Mouse (Mus musculus): ENCODE results near the gene Tnfrsf9. TPM values are rescaled to one million over a fixed set of nuclear protein-coding genes. Genes with fewer than 3 reads are reported as not detected.

The Tnfrsf9 gene
- polyA plus RNA-seq, 1 experiment from 2014 or later, result 0.18 TPM

DNA sequence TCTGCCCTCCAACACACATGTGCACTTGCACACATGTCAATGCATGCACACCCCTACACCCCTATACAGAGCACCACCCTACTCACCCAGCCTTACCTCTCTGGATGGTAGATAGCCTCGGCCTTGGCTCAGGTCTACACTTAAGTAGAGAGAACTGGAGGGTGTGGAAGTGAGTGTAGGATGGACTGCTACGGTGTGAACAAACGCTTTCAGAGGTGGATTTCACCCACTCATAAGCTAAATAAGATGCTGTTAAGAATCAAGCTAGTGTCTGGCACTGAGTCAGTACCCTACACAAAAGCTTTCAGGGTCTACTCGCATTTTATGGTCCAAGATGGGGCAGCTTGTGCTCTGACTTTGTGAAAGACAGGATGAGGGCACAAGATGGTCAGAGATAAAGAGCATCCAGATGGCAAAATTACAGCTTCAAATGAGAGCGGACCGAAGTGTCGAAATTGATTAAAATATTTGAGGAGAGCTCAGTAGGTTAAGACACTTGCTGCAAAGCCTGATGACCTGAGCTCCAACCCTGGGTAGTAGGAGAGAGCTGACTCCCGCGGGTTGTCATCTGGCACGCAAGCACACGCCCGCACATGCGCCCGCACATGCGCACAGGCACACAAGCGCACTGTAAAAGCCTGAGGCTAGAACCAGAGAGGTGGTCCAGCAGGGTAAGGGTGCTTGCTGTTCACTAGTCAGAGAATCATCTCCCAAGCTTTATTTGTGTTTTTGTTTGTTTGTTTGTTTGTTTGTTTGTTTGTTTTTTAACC, 23.1 kb downstream of the Tnfrsf9 start:
- ATAC-seq (ENCODE audit: low FRiP score), result no peak
- Histone ChIP-seq H3K9ac (ENCODE audit: low read length) (no peak overlapping the region), H3K4me3 (ENCODE audit: low read depth, low read length) (no peak overlapping the region), H3K9me3 (ENCODE audit: control insufficient read depth, low read length) (no peaks in the 10 kb centered on the region), H3K27me3 (ENCODE audit: control insufficient read depth, insufficient read depth, low read length) (no peaks in the 10 kb centered on the region), H3K27ac (ENCODE audit: low read depth, low read length) (no peak overlapping the region), H3K4me1 (ENCODE audit: control insufficient read depth, insufficient read depth, low read length) (no peaks in the 10 kb centered on the region), H3K36me3 (ENCODE audit: control insufficient read depth, insufficient read depth, low read length) (no peaks in the 10 kb centered on the region), H3K4me2 (no peak overlapping the region; the same call in 1 of the 2 replicates)
- no peak for DNase-seq (ENCODE audit: low spot score, missing footprints)
- 75% methylated on average over 16 of the region's 16 CpGs for WGBS

DNA sequence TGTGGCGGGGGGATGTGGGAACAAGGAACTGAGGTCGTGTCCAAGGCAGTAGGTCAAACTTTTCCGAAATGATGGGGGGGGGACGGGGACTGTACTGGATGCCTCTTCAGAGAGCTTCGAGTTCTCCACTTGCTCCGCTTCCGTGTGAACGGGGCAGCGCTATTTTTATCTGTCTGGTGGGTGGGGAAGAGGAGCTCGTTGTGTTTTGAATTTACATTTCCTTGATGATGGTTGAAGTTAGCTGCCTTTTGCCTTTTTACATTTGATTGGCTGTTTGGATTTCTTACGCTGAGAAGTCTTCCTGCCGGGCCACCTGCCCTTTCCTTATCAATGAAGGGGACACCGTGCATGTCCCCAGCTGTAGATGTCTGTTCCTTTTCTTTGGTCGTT, 23.7 kb downstream of the Tnfrsf9 start:
- DNase-seq (ENCODE audit: low spot score, missing footprints), result no peak

DNA sequence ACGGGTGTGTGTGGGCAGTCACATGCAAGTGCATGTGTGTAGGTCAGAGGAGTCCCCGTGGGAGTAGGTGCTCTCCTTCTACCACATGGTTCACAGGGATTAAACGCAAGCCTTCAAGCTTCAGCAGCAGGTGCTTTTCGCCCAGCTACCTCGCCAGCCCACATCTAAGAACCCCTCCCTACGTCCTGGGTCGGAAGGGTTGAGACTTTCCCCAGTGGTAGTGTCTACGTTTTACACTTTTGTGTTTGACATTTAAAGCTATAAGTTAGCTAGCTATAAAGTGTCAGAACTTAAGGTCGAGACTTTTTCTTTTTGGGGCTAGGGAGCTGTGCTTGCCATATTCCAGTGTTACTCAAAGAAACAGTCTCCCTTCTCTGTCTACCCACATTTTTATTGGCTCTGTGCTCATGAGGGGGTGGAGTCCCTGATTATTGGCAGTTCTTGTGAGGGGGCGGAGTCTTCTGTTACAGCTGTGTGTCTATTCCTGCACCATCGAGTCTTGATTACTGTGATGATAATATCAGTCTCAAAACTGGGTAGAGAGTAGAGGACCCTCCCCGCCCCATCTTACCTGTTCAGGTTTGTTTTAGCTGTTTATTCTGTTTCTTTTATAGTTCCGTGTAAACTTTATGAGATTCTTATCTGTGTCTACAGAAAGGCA, 25.8 kb downstream of the Tnfrsf9 start:
- no peak overlapping the region for H3K4me3 ChIP-seq (ENCODE audit: low read depth, low read length)
- no peak overlapping the region for H3K9ac ChIP-seq (ENCODE audit: low read length)
- no peak for ATAC-seq (ENCODE audit: low FRiP score)
- no peak overlapping the region for H3K27ac ChIP-seq (ENCODE audit: low read depth, low read length)
- DNase-seq (ENCODE audit: low spot score, missing footprints), result no peak
- no peaks in the 10 kb centered on the region for H3K9me3 ChIP-seq (ENCODE audit: control insufficient read depth, low read length)
- no peaks in the 10 kb centered on the region for H3K4me1 ChIP-seq (ENCODE audit: control insufficient read depth, insufficient read depth, low read length)
- 66% methylated on average over 13 of the region's 13 CpGs for WGBS
- H3K27me3 ChIP-seq (ENCODE audit: control insufficient read depth, insufficient read depth, low read length), result no peaks in the 10 kb centered on the region
- no peak overlapping the region for H3K4me2 ChIP-seq
- H3K36me3 ChIP-seq (ENCODE audit: control insufficient read depth, insufficient read depth, low read length), result no peaks in the 10 kb centered on the region

More for the DNA sequence above, 23.7 kb downstream of the Tnfrsf9 start:
- Histone ChIP-seq H3K9ac (ENCODE audit: low read length) (no peak overlapping the region), H3K4me2 (no peak overlapping the region), H3K4me1 (ENCODE audit: control insufficient read depth, insufficient read depth, low read length) (no peaks in the 10 kb centered on the region), H3K36me3 (ENCODE audit: control insufficient read depth, insufficient read depth, low read length) (no peaks in the 10 kb centered on the region), H3K4me3 (ENCODE audit: low read depth, low read length) (no peak overlapping the region), H3K9me3 (ENCODE audit: control insufficient read depth, low read length) (no peaks in the 10 kb centered on the region), H3K27me3 (ENCODE audit: control insufficient read depth, insufficient read depth, low read length) (no peaks in the 10 kb centered on the region), H3K27ac (ENCODE audit: low read depth, low read length) (no peak overlapping the region)
- no peak for ATAC-seq (ENCODE audit: low FRiP score)
- 69% methylated on average over 14 of the region's 14 CpGs for WGBS

DNA sequence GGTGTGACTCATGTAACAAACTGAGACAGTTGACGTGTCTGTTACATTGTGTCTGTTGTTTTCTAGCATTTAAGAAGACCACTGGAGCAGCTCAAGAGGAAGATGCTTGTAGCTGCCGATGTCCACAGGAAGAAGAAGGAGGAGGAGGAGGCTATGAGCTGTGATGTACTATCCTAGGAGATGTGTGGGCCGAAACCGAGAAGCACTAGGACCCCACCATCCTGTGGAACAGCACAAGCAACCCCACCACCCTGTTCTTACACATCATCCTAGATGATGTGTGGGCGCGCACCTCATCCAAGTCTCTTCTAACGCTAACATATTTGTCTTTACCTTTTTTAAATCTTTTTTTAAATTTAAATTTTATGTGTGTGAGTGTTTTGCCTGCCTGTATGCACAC, 30.3 kb downstream of the Tnfrsf9 start:
- DNase-seq (ENCODE audit: low spot score, missing footprints), result no peak
- Histone ChIP-seq H3K27me3 (ENCODE audit: control insufficient read depth, insufficient read depth, low read length) (no peaks in the 10 kb centered on the region), H3K4me2 (no peak overlapping the region), H3K36me3 (ENCODE audit: control insufficient read depth, insufficient read depth, low read length) (no peaks in the 10 kb centered on the region), H3K4me1 (ENCODE audit: control insufficient read depth, insufficient read depth, low read length) (no peaks in the 10 kb centered on the region), H3K27ac (ENCODE audit: low read depth, low read length) (no peak overlapping the region), H3K4me3 (ENCODE audit: low read depth, low read length) (no peak overlapping the region), H3K9me3 (ENCODE audit: control insufficient read depth, low read length) (no peaks in the 10 kb centered on the region), H3K9ac (ENCODE audit: low read length) (no peak overlapping the region)
- no peak for ATAC-seq (ENCODE audit: low FRiP score)
- WGBS, result 94% methylated on average over 7 of the region's 7 CpGs

DNA sequence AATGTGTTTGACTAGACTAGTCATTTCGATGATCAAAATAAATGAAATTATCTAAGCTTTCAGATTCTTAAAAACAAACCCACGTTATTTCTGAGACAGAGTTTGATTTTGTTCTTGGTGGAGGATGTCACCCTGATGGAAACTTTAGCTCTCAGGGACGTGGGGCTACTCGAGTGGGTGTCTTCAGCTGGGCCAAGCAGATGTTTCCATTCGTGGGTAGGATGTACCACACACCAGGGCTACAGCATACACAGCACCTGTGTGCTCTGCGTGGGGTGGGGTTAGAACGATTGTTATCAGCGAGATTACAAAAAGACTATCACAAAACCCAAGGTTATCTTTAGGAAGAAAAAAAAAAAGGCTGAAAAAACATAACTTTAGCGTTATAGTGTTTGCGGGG, 36.6 kb downstream of the Tnfrsf9 start:
- H3K27ac ChIP-seq (ENCODE audit: low read depth, low read length), result no peak overlapping the region
- no peak for ATAC-seq (ENCODE audit: low FRiP score)
- H3K4me1 ChIP-seq (ENCODE audit: control insufficient read depth, insufficient read depth, low read length), result no peaks in the 10 kb centered on the region
- 85% methylated on average over 10 of the region's 10 CpGs for WGBS
- no peaks in the 10 kb centered on the region for H3K9me3 ChIP-seq (ENCODE audit: control insufficient read depth, low read length)
- DNase-seq (ENCODE audit: low spot score, missing footprints), result no peak
- no peak overlapping the region for H3K4me3 ChIP-seq (ENCODE audit: low read depth, low read length)
- H3K27me3 ChIP-seq (ENCODE audit: control insufficient read depth, insufficient read depth, low read length), result no peaks in the 10 kb centered on the region
- H3K36me3 ChIP-seq (ENCODE audit: control insufficient read depth, insufficient read depth, low read length), result no peaks in the 10 kb centered on the region
- no peak overlapping the region for H3K9ac ChIP-seq (ENCODE audit: low read length)
- no peak overlapping the region for H3K4me2 ChIP-seq

DNA sequence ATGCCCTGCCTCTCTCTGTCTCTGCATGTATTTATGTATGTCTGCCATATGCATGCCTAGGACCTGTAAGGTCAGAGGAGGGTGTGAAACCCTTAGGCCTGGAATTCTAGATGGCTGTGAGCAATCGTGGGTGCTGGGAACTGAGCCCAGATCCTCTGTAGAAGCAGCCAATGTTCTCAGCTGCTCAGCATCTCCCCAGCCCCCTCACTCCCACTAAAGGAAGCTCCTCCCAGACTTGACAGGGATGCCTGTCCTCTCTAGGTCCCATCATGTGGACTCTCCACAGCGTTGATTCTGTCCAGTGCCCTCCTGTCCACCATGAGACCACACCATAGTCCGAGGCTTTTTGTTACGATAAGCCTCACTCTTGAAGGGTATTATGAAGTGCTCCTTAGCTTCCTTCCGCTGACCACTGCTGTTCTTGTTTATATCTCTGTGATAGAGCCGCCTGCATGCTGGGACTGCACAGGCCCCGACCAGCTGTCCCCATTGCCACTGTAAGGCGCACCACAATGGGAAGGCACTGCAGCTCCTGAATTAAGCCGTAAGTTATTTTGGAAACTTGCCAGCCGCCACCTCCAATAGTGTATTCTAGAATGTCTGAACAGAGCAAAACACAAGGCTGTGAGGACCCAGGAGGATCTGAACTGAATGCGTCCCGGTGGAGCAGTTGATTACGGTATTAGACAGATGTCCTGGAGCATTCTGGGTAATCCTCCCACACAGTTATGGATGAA, 42.2 kb downstream of the Tnfrsf9 start:
- no peak overlapping the region for H3K27ac ChIP-seq (ENCODE audit: low read depth, low read length)
- H3K9ac ChIP-seq (ENCODE audit: low read length), result no peak overlapping the region
- no peak for DNase-seq (ENCODE audit: low spot score, missing footprints)
- ATAC-seq (ENCODE audit: low FRiP score), result no peak
- H3K4me3 ChIP-seq (ENCODE audit: low read depth, low read length), result no peak overlapping the region
- H3K4me2 ChIP-seq, result no peak overlapping the region
- no peaks in the 10 kb centered on the region for H3K4me1 ChIP-seq (ENCODE audit: control insufficient read depth, insufficient read depth, low read length)
- H3K36me3 ChIP-seq (ENCODE audit: control insufficient read depth, insufficient read depth, low read length), result no peaks in the 10 kb centered on the region
- WGBS, result 76% methylated on average over 13 of the region's 13 CpGs
- no peaks in the 10 kb centered on the region for H3K27me3 ChIP-seq (ENCODE audit: control insufficient read depth, insufficient read depth, low read length)
- no peaks in the 10 kb centered on the region for H3K9me3 ChIP-seq (ENCODE audit: control insufficient read depth, low read length)

DNA sequence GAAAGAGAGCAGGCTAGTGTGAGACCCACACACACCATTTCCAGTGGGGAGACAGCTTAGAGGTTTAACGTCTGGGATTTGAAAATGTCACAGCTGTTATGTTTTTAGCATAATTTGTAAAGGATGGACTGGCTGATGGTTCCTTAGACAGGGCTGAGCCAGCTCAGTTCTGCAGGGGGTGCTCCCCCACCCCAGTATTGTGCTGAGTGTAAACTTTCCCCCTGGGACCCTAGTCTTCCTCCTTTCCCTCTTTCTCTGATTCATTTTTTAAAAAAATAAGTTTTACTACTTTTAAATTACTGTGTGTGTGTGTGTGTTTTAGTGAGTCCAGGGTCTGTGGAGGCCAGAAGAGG, 42.7 kb downstream of the Tnfrsf9 start:
- Histone ChIP-seq H3K27me3 (ENCODE audit: control insufficient read depth, insufficient read depth, low read length) (no peaks in the 10 kb centered on the region), H3K4me2 (no peak overlapping the region), H3K36me3 (ENCODE audit: control insufficient read depth, insufficient read depth, low read length) (no peaks in the 10 kb centered on the region), H3K4me3 (ENCODE audit: low read depth, low read length) (no peak overlapping the region), H3K9ac (ENCODE audit: low read length) (no peak overlapping the region), H3K4me1 (ENCODE audit: control insufficient read depth, insufficient read depth, low read length) (no peaks in the 10 kb centered on the region), H3K9me3 (ENCODE audit: control insufficient read depth, low read length) (no peaks in the 10 kb centered on the region), H3K27ac (ENCODE audit: low read depth, low read length) (no peak overlapping the region)
- ATAC-seq (ENCODE audit: low FRiP score) (no peak), DNase-seq (ENCODE audit: low spot score, missing footprints) (no peak)
- WGBS, result 71% methylated on average over 1 of the region's 1 CpGs

DNA sequence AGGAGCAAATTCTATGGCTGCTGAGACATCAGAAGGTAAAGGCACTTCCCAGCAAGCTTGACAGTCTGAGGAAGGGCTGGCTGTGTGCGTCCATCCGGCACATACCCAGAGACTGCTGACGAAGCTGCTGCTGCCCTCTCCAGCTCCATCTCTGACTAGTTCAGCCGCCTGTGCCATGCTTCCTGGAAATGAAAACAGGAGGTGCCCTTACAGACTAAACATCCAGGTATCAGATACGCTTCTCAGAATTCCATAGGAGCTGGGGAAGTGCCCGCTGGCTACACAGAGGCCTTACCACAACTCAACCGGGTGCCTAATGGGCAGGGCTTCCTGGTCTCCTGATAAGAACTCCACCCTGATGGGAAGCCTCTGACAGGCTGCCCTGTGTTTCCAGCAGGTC, 44.2 kb downstream of the Tnfrsf9 start:
- Histone ChIP-seq H3K27me3 (ENCODE audit: control insufficient read depth, insufficient read depth, low read length) (no peaks in the 10 kb centered on the region), H3K4me1 (ENCODE audit: control insufficient read depth, insufficient read depth, low read length) (no peaks in the 10 kb centered on the region), H3K9ac (ENCODE audit: low read length) (no peak overlapping the region; the same call in 1 of the 2 replicates), H3K4me2 (no peak overlapping the region), H3K9me3 (ENCODE audit: control insufficient read depth, low read length) (no peaks in the 10 kb centered on the region), H3K27ac (ENCODE audit: low read depth, low read length) (no peak overlapping the region), H3K36me3 (ENCODE audit: control insufficient read depth, insufficient read depth, low read length) (no peaks in the 10 kb centered on the region), H3K4me3 (ENCODE audit: low read depth, low read length) (no peak overlapping the region)
- 81% methylated on average over 7 of the region's 7 CpGs for WGBS
- no peak for ATAC-seq (ENCODE audit: low FRiP score)
- no peak for DNase-seq (ENCODE audit: low spot score, missing footprints)

DNA sequence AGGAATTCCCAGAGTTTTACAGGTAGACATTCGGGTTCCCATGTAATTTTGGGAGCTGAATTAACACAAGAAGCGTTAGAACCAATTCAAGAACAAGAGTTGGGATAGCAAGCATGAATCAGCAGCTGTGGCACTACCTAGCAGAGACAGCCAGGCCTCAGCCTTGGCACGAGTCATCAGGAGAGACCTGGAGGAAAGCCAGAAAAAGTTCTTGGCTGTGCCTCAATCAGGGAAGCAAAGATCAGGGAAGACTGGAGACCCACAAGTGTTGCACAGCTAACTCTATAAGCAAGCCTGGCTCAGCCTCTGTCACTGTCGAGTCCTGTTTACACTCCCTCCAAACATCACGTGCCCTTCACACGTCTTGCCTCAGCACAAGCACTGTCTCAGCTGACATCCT, 47.9 kb downstream of the Tnfrsf9 start:
- Histone ChIP-seq H3K27me3 (ENCODE audit: control insufficient read depth, insufficient read depth, low read length) (no peaks in the 10 kb centered on the region), H3K4me2 (no peak overlapping the region), H3K4me1 (ENCODE audit: control insufficient read depth, insufficient read depth, low read length) (no peaks in the 10 kb centered on the region), H3K36me3 (ENCODE audit: control insufficient read depth, insufficient read depth, low read length) (no peaks in the 10 kb centered on the region), H3K27ac (ENCODE audit: low read depth, low read length) (no peak overlapping the region), H3K4me3 (ENCODE audit: low read depth, low read length) (no peak overlapping the region), H3K9me3 (ENCODE audit: control insufficient read depth, low read length) (no peaks in the 10 kb centered on the region), H3K9ac (ENCODE audit: low read length) (no peak overlapping the region)
- ATAC-seq (ENCODE audit: low FRiP score) (no peak), DNase-seq (ENCODE audit: low spot score, missing footprints) (no peak)
- 77% methylated on average over 6 of the region's 6 CpGs for WGBS

Measured in midbrain, embryonic 11.5 days (tissue).